Mouse (Mus musculus): ENCODE results near the gene Car2. TPM values are rescaled to one million over a fixed set of nuclear protein-coding genes. Genes with fewer than 3 reads are reported as not detected.

The Car2 gene
- polyA plus RNA-seq, 1 experiment from 2014 or later: 46.3 TPM

Other genes starting within 250 kb of the Car2 start
- gene Car13, start 244.5 kb upstream of the Car2 start, polyA plus RNA-seq (2016; fragmentation: Nextera tagmentation; extraction: Ambion mirVana): 2.3 and 2.9 TPM in 2 replicates
- gene Car1, start 77.9 kb upstream of the Car2 start, polyA plus RNA-seq (2016; fragmentation: Nextera tagmentation; extraction: Ambion mirVana): 0.20 TPM in 1 of 2 replicates, not detected in the other
- gene Car3, start 22.8 kb upstream of the Car2 start, polyA plus RNA-seq (2016; fragmentation: Nextera tagmentation; extraction: Ambion mirVana): 12.4 and 16.6 TPM in 2 replicates

All from neural tube, embryonic 12.5 days (tissue).